Mouse (Mus musculus) kidney, adult 9 months (tissue): ENCODE measurements at regions not wholly inside any gene's neighbourhood (a gene's known extent, or its start where the extent isn't known, plus 50 kb on each side); places are given as distances from the start of the nearest gene placed in this dataset.

ENCODE experiments used
- DNase-seq: peaks from one replicate; pipeline ENCODE4 v3.0.0; 2022

DNA sequence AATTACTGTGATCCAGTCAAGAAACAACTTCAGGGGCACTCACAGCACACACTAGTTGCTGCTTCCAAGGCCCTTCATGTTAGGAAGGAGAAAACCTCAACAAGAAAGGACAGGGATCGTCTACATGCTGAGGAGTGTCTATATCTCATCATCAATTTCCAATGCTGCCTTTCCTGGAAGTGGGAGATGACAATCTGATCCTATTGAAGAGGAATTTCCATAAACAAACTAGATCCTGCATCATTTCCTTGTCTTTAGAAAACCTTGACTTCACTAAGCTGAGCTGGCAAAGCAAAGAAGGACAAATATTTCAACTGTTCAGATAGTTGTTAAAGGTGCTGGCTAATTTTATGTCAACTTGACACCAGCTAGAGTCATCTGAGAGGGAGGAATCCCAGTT lies 83.5 kb upstream of the Rapgef5 start:
- DNase-seq: no peak

DNA sequence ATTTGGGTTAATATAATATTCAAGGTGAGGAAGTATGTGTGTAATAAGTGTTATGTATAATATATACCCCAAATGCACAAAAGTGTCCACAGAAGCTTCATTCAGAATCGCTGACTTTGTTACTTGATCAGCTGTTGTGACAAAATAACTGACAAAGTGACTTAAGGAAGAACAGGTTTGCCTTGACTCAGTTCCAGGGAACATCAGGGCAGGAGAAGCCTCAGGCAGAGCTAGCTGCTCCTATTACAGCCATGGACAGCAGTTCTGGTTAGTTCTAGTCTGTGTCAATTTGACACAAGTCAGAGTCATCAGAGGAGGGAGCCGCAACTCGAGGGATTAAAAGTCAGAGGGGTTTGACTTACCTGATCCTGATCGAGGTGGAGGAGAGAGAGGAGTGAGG lies 79.3 kb upstream of the Rapgef5 start:
- DNase-seq: no peak

- DNase-seq: no peak
Observed at GRCm38 (mm10) chr12:117439015-117439605, 77.2 kb upstream of the Rapgef5 start.

GRCm38 (mm10) chr12:117444247-117444989 lies 71.9 kb upstream of the Rapgef5 start:
- DNase-seq: no peak

DNA sequence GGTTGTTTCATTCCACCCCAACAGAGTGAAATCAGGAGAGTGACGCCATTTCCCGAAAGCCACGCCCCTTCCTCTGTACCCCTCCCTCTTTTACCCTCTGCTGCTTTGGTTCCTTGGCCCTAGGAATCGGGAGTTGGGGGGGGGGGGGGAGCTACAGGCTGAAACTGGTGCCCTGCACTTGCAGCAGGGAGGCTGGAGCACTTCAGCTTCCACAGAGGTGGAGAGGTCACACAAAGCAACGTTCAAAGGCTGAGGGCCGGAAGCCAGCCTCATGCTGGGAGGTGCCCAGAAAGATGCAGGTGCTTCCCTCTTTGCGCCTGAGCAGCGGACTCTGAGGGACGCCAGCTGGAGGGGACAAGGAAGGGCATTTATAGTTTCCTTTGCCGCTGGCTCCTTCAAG lies 69.1 kb upstream of the Rapgef5 start:
- peak; percentile 21 for DNase-seq

DNA sequence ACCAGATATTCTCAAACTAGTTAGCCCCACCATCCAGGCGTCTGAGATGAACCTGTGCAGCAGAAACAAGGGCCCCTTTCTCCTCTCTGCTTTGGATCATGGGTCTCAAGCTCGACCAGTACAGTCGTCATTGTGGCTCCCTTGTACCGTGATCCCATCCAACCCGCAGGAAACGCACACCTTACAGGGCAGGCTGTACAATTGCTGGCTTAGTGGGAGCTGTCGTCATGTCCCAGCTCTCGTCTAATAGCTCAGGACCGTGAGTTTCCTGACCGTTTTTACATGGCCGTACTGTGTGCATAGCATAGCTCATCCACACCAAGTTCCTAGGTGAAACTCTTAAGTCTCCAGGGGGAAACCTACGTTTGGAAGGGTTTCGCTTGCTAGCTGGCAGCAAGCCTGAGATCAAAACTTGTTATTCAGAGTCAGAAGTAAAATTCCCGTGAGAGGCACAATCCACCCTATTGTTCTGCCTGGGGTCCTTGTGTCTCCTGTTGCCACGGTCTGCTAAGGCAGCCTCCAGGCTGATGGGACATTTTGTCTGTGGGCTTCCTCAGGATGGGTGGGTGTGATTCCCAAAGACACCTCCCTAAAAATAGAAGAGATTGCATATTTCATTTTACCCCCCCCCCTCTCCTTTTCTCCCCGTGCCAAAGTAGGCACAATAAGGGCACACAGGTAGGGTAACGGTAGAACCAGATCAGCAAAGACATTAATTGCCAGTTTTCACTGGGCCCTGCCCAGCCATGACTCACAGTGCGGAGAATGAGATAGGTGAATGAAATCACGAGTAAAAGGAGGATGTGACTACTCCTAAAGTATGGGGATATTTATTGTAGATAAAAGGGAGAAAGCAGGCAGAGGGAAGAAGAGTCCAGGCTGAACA lies 68.2 kb upstream of the Rapgef5 start:
- DNase-seq: no peak

DNA sequence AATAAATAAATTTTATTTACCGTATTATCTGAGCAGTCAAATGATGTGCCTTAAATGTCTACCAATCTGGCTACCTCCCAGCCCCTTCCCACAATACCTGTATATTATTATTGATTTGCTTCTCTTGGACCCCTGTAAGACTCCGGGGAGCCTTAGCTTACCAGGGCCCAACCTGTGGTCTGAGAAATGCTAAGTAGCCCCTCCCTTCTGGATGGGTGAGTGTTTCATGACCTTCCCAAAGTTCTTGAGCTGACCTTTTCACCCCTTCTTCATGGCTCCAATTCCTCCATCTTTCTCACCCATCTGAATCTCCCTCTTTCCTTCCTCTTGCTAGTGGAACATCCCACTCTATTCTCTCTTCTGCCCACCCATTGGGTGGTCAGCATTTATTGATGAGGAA lies 67.2 kb upstream of the Rapgef5 start:
- no peak for DNase-seq

GRCm38 (mm10) chr12:117450106-117450505 lies 66.2 kb upstream of the Rapgef5 start:
- DNase-seq: no peak

DNA sequence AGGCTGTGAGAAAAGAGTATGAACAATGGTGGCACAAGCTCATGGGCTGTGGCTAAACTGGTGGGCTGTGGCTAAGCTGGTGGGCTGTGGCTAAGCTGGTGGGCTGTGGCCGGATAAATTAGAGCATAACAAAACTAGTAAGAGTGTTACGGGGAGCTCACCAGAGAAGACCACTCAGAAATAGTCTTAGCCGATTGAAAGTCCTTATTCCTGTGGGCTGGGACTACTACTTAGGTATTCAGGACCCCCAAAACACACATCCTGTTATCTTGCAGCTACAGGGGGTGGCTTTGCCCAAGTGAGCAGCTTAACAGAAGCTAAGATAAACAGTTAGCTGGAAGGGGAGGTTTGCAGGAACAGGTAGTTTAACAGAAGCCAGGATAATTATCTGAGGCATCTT lies 65.4 kb upstream of the Rapgef5 start:
- no peak for DNase-seq

GRCm38 (mm10) chr12:117451441-117451840 lies 64.8 kb upstream of the Rapgef5 start:
- DNase-seq: peak; percentile 24

DNA sequence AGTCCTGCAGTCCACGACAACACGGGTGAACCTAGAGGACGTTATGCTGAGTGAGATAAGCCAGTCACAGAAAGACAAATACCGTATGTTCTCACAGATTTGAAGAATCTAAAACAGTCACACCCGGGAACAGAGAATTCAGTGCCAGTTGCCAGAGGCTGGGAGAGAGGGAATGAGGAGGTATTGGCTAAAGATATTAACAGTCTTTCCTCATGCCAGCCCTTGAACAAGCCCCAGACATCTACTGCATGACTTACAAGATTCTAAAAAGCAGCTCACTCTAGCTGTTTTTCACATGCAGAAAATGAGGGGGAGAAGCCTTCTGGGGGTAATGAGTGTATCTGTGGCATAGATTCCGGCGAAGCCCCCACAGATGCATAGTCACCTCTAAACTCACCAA lies 60.5 kb upstream of the Rapgef5 start:
- no peak for DNase-seq

- DNase-seq: peak; percentile 63
Observed at GRCm38 (mm10) chr12:117458132-117459070, 57.9 kb upstream of the Rapgef5 start.

DNA sequence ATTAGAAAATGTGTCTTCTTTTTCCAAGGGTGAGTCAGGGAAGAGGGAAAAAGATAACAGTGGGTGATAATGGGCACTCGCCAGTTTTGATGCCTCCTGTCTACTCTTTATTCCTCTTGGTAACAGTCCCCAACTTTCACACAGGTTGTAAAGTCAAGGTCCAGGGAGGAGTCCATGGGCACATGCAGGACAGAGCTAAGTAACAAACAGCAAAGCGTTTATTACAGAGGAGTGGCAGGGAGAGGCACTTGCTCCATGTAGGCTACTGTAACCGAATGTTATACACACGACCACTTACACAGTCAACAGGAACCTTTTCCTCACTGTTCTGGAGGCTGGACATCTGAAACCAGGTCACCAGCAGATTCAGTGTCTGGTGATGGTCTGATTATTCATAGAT lies 56.7 kb upstream of the Rapgef5 start:
- no peak for DNase-seq

GRCm38 (mm10) chr12:117465206-117465605 lies 51.1 kb upstream of the Rapgef5 start:
- DNase-seq: no peak

DNA sequence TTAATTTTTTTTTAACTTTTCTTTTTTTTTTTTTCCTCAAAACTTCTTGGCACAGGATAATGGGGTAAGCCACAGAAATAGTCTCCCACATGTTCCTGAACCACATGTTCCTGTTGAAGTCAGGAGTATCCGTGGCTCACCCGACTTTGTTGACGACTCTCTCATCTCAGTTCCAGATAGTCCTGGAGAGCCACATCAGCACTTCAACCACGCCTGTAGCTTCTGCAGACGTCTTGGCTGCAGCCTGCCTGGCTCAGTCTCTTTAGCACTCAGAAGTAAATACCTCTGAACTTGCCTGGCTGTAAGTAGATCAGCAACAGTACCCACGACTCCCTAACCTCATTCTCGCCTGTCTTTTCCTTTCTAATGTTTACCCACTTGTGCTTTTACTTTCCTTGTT lies 50.3 kb upstream of the Rapgef5 start:
- no peak for DNase-seq
